Mouse (Mus musculus): ENCODE measurements at regions not wholly inside any gene's neighbourhood (a gene's known extent, or its start where the extent isn't known, plus 50 kb on each side); places are given as distances from the start of the nearest gene placed in this dataset.

DNA sequence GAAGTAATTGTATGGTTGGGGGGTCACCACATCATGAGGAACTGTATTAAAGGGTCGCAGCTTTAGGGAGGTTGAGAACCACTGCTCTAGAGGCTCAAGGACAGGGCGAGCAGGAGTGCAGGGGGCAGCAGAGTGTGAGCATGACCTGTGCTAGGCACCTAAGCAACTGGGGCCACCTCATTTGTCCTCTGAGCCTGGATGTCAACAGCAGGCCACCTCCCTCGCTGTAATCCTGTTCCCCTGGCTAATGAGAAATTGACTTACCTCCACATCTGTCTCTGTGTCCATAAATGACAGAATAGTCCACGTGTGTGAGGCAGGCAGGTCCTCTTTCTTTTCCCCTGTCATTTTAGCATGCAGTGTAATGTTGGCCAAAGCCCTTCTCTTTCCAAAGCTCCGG is 192.7 kb upstream of the Rreb1 start:
- H3K27me3 ChIP-seq (ENCODE audit: control insufficient read depth, insufficient read depth, low read length): no peaks in the 10 kb centered on the region
- no peak overlapping the region for H3K9ac ChIP-seq (replicated peaks)
- H3K9me3 ChIP-seq (ENCODE audit: control insufficient read depth, low read length): no peaks in the 10 kb centered on the region
- no peaks in the 10 kb centered on the region for H3K36me3 ChIP-seq (replicated peaks; ENCODE audit: control insufficient read depth, insufficient read depth, low read depth)
- H3K4me1 ChIP-seq (replicated peaks; ENCODE audit: control insufficient read depth in 2 of 2, insufficient read depth in 2 of 2, low read length in 1 of 2): no peaks in the 10 kb centered on the region; a peak in 1 of 4 replicates
- no peak overlapping the region for H3K4me3 ChIP-seq (ENCODE audit: insufficient read depth in 1 of 2, low read depth in 2 of 2, low read length in 2 of 2)
- no peak for TF ChIP-seq EP300 (IDR thresholded peaks at IDR 0.05; ENCODE audit: low read depth)
- no peak for TF ChIP-seq CTCF (IDR thresholded peaks at IDR 0.05; ENCODE audit: low read depth)
- H3K4me2 ChIP-seq (ENCODE audit: low read depth): no peak overlapping the region
- ATAC-seq (ENCODE audit: insufficient read depth) (no peak), DNase-seq (ENCODE audit: low read depth in 3 of 3, low spot score in 3 of 3) (no peak)
- no peak overlapping the region for H3K27ac ChIP-seq
- 49% methylated on average over 5 of the region's 5 CpGs for whole genome bisulfite sequencing (ENCODE audit: insufficient replicate concordance)

DNA sequence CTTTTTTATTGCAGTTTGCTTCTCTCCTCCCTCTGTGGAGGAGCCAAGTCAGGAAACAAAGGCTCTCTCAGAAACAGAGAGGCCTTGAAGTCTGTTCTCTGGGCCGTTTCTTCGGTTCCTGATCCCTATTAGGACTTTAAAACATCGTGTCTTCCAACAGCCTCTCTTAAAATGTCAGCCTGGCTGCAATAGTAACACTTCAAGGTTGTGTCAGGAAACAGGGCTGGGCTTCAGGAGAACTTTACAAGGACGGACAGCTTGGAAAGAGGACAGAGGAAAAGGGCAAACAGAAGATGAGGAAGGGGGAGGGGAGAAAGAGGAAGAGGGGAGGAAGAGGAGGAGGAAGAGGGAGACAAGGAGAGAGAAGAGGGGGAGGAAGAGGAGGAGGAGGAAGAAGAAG is 191.7 kb upstream of the Rreb1 start:
- Histone ChIP-seq H3K4me1 (replicated peaks; ENCODE audit: control insufficient read depth in 2 of 2, insufficient read depth in 2 of 2, low read length in 1 of 2) (no peaks in the 10 kb centered on the region; a peak in 1 of 4 replicates), H3K4me2 (ENCODE audit: low read depth) (no peak overlapping the region), H3K27ac (no peak overlapping the region), H3K9ac (replicated peaks) (no peak overlapping the region), H3K36me3 (replicated peaks; ENCODE audit: control insufficient read depth, insufficient read depth, low read depth) (no peaks in the 10 kb centered on the region), H3K4me3 (ENCODE audit: insufficient read depth in 1 of 2, low read depth in 2 of 2, low read length in 2 of 2) (no peak overlapping the region), H3K9me3 (ENCODE audit: control insufficient read depth, low read length) (no peaks in the 10 kb centered on the region), H3K27me3 (ENCODE audit: control insufficient read depth, insufficient read depth, low read length) (no peaks in the 10 kb centered on the region)
- WGBS (ENCODE audit: insufficient replicate concordance): 33% methylated on average over 4 of the region's 4 CpGs
- DNase-seq (ENCODE audit: low read depth in 3 of 3, low spot score in 3 of 3): no peak
- ATAC-seq (ENCODE audit: insufficient read depth): no peak
- TF ChIP-seq EP300 (IDR thresholded peaks at IDR 0.05; ENCODE audit: low read depth) (no peak), CTCF (IDR thresholded peaks at IDR 0.05; ENCODE audit: low read depth) (no peak)

DNA sequence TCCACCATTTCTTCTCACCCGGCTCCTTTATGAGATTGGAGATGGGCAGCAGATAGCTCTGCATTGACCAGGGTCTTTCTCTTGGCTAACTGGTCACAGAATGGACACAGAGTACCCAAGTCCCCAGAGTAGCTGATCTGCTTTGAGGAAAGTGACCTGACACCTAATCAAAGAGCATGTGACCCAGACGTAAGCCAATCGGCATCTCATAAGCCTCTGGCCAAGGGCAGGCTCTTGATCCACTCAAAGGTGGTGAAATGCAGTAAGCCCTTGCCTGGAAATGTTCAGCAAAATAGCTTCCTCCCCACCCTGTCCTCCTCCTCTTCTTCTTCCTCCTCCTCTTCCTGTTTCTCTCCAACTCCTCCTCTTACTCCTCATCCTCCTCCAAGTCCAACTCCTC is 190.3 kb upstream of the Rreb1 start:
- no peak overlapping the region for H3K27ac ChIP-seq
- WGBS (ENCODE audit: insufficient replicate concordance): 69% methylated on average over 3 of the region's 3 CpGs
- H3K4me2 ChIP-seq (ENCODE audit: low read depth): no peak overlapping the region
- H3K9ac ChIP-seq (replicated peaks): no peak overlapping the region
- H3K4me3 ChIP-seq (ENCODE audit: insufficient read depth in 1 of 2, low read depth in 2 of 2, low read length in 2 of 2): no peak overlapping the region
- TF ChIP-seq EP300 (IDR thresholded peaks at IDR 0.05; ENCODE audit: low read depth) (no peak), CTCF (IDR thresholded peaks at IDR 0.05; ENCODE audit: low read depth) (no peak)
- H3K4me1 ChIP-seq (replicated peaks; ENCODE audit: control insufficient read depth in 2 of 2, insufficient read depth in 2 of 2, low read length in 1 of 2): no peaks in the 10 kb centered on the region; a peak in 1 of 4 replicates
- H3K27me3 ChIP-seq (ENCODE audit: control insufficient read depth, insufficient read depth, low read length): no peaks in the 10 kb centered on the region
- no peaks in the 10 kb centered on the region for H3K9me3 ChIP-seq (ENCODE audit: control insufficient read depth, low read length)
- DNase-seq (ENCODE audit: low read depth in 3 of 3, low spot score in 3 of 3): no peak
- no peaks in the 10 kb centered on the region for H3K36me3 ChIP-seq (replicated peaks; ENCODE audit: control insufficient read depth, insufficient read depth, low read depth)
- ATAC-seq (ENCODE audit: insufficient read depth): no peak

DNA sequence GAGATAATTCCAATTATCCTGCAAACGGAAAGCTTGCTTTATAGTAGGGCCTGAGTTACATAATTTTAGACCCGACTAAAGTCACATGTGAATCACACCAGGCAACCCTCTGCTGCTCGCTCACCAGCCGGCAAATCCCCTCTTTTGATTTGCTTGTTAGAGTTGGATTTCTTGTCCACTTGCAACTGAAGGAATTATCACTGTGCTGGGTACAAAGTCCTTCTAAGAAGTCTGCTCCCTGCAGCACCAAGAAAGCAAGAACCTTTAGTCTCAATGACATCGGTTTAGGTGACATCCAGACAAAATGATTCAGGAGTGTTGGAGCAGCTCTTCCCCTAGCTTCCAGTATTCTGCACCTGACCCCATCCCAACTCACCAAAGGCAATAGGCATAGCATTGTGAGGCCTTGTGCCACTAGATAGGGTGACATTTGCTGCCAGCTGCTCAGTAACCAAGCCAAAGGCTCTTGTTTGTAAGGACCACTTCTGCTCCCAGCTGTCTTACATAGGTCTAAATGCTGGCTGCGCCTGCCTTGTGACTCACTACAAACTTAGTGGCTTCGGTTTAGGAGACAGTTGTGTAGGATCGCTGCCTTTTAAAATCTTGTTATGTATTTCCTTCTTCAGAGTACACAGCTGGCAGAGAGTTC is 189.5 kb upstream of the Rreb1 start:
- ATAC-seq (ENCODE audit: insufficient read depth) (no peak), DNase-seq (ENCODE audit: low read depth in 3 of 3, low spot score in 3 of 3) (no peak)
- Histone ChIP-seq H3K4me2 (ENCODE audit: low read depth) (no peak overlapping the region), H3K4me1 (replicated peaks; ENCODE audit: control insufficient read depth in 2 of 2, insufficient read depth in 2 of 2, low read length in 1 of 2) (no peaks in the 10 kb centered on the region; a peak in 1 of 4 replicates), H3K9ac (replicated peaks) (no peak overlapping the region), H3K4me3 (ENCODE audit: insufficient read depth in 1 of 2, low read depth in 2 of 2, low read length in 2 of 2) (no peak overlapping the region), H3K36me3 (replicated peaks; ENCODE audit: control insufficient read depth, insufficient read depth, low read depth) (no peaks in the 10 kb centered on the region), H3K27me3 (ENCODE audit: control insufficient read depth, insufficient read depth, low read length) (no peaks in the 10 kb centered on the region), H3K9me3 (ENCODE audit: control insufficient read depth, low read length) (no peaks in the 10 kb centered on the region), H3K27ac (no peak overlapping the region)
- TF ChIP-seq CTCF (IDR thresholded peaks at IDR 0.05; ENCODE audit: low read depth) (no peak), EP300 (IDR thresholded peaks at IDR 0.05; ENCODE audit: low read depth) (no peak)
- WGBS (ENCODE audit: insufficient replicate concordance): 65% methylated on average over 8 of the region's 8 CpGs

DNA sequence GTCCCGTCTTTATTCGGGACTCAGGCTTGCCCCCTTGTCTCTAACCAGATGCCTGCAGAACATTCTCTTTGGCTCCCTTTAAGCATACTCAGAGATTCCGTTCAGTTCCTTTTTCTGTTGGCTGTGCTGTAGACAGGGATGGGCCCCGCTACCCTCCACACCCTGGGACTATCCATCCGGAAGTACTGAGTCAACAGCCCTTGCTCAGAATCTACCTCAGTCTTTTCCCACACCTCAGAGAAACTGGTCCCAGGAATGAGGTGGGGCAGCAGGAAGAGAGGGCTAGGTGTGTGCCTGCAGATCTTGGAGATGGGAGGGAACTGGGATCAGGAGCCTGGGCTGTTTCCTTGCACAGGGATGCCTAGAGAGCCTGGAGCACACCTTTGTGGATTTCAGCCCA is 186.1 kb upstream of the Rreb1 start:
- no peak overlapping the region for H3K4me3 ChIP-seq (ENCODE audit: insufficient read depth in 1 of 2, low read depth in 2 of 2, low read length in 2 of 2)
- peaks cover 0 to 4% of the 10 kb centered on the region in 2 experiments; a peak in 2 of 4 replicates for H3K4me1 ChIP-seq (replicated peaks; ENCODE audit: control insufficient read depth in 2 of 2, insufficient read depth in 2 of 2, low read length in 1 of 2)
- ATAC-seq (ENCODE audit: insufficient read depth) (no peak), DNase-seq (ENCODE audit: low read depth in 3 of 3, low spot score in 3 of 3) (no peak)
- H3K27ac ChIP-seq: no peak overlapping the region
- H3K4me2 ChIP-seq (ENCODE audit: low read depth): no peak overlapping the region
- 54% methylated on average over 5 of the region's 5 CpGs for WGBS (ENCODE audit: insufficient replicate concordance)
- no peaks in the 10 kb centered on the region for H3K9me3 ChIP-seq (ENCODE audit: control insufficient read depth, low read length)
- H3K36me3 ChIP-seq (replicated peaks; ENCODE audit: control insufficient read depth, insufficient read depth, low read depth): no peaks in the 10 kb centered on the region
- no peak overlapping the region for H3K9ac ChIP-seq (replicated peaks)
- H3K27me3 ChIP-seq (ENCODE audit: control insufficient read depth, insufficient read depth, low read length): no peaks in the 10 kb centered on the region
- TF ChIP-seq EP300 (IDR thresholded peaks at IDR 0.05; ENCODE audit: low read depth) (no peak), CTCF (IDR thresholded peaks at IDR 0.05; ENCODE audit: low read depth) (no peak)

Data from liver, embryonic 14.5 days (tissue).